11 mouse cellular contexts compared by ENCODE assay signal in the genomic region with DNA sequence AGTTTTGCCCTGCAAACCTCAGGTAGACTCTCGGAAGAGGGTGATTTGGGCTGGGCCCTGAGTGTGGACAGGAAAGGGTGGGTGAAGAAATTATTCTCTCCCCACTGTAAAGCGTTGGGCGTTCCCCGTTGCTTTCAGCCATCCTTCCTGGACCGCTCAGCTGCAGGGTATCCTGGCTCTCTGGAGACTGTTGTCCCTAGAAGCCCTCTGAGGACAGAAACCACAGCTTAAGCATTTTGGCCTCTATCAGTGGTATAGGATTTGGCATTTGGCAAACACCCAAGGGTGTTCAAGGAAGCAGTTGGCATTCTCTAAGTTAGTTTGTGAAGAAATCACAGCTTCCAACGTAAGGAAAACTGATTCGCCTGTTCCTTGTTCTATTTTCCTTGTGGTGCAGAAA.
DNase-seq lines count a peak whose midpoint lies in the region; ATAC-seq and TF ChIP-seq lines count a peak whose summit lies in the region.
"Had no signal": no experiment of that assay in that cellular context is flagged by ENCODE, and none has a peak within 500 bp of the region (broad histone marks: within the 10 kb centered on the region; RNA-seq: fewer than 3 reads in every experiment).

No protein-coding gene starts in this region.

- no peak overlapping the region for H3K4me3 ChIP-seq in hindbrain, embryonic 14.5 days (replicated peaks; ENCODE audit: low read length)
- H3K4me3 ChIP-seq in hindbrain, embryonic 16.5 days (ENCODE audit: low read length) = no peak overlapping the region
- no peak overlapping the region for H3K4me3 ChIP-seq in midbrain, embryonic 13.5 days (replicated peaks)
- no peak overlapping the region for H3K4me3 ChIP-seq in midbrain, postnatal 0 days (ENCODE audit: low read depth, low read length)
- no peak overlapping the region for H3K4me3 ChIP-seq in embryonic facial prominence, embryonic 15.5 days (replicated peaks)
- no peak overlapping the region for H3K4me3 ChIP-seq in hindbrain, embryonic 15.5 days
- H3K4me3 ChIP-seq: neural tube, embryonic 12.5 days had no signal

- no peak overlapping the region for H3K4me2 ChIP-seq in hindbrain, embryonic 14.5 days (replicated peaks)
- no peak overlapping the region for H3K4me2 ChIP-seq in hindbrain, embryonic 16.5 days (ENCODE audit: low read length)
- no peak overlapping the region for H3K4me2 ChIP-seq in midbrain, embryonic 13.5 days (replicated peaks)
- H3K4me2 ChIP-seq in midbrain, postnatal 0 days (ENCODE audit: low read depth, low read length, poor library complexity, severe bottlenecking) = no peak overlapping the region
- H3K4me2 ChIP-seq in embryonic facial prominence, embryonic 15.5 days (replicated peaks) = no peak overlapping the region
- H3K4me2 ChIP-seq in hindbrain, embryonic 15.5 days = no peak overlapping the region
- H3K4me2 ChIP-seq: neural tube, embryonic 12.5 days had no signal

- no peaks in the 10 kb centered on the region for H3K27me3 ChIP-seq in hindbrain, embryonic 14.5 days (ENCODE audit: control insufficient read depth, insufficient read depth, low read length)
- H3K27me3 ChIP-seq in hindbrain, embryonic 16.5 days (replicated peaks; ENCODE audit: control insufficient read depth, insufficient read depth, low read length) = no peaks in the 10 kb centered on the region
- H3K27me3 ChIP-seq in midbrain, embryonic 13.5 days = no peaks in the 10 kb centered on the region
- no peaks in the 10 kb centered on the region for H3K27me3 ChIP-seq in midbrain, postnatal 0 days (ENCODE audit: insufficient read depth, low read length)
- H3K27me3 ChIP-seq in embryonic facial prominence, embryonic 15.5 days = no peaks in the 10 kb centered on the region
- no peaks in the 10 kb centered on the region for H3K27me3 ChIP-seq in hindbrain, embryonic 15.5 days
- H3K27me3 ChIP-seq: CH12.LX; neural tube, embryonic 12.5 days; Patski had no signal

- no peaks in the 10 kb centered on the region for H3K9me3 ChIP-seq in hindbrain, embryonic 14.5 days (ENCODE audit: control insufficient read depth, low read length)
- no peaks in the 10 kb centered on the region for H3K9me3 ChIP-seq in hindbrain, embryonic 16.5 days (ENCODE audit: control insufficient read depth, low read length)
- H3K9me3 ChIP-seq in midbrain, embryonic 13.5 days = no peaks in the 10 kb centered on the region
- no peaks in the 10 kb centered on the region for H3K9me3 ChIP-seq in midbrain, postnatal 0 days (ENCODE audit: low read length)
- H3K9me3 ChIP-seq in embryonic facial prominence, embryonic 15.5 days (replicated peaks) = no peaks in the 10 kb centered on the region
- no peaks in the 10 kb centered on the region for H3K9me3 ChIP-seq in hindbrain, embryonic 15.5 days
- H3K9me3 ChIP-seq: neural tube, embryonic 12.5 days had no signal

- DNase-seq in hindbrain, embryonic 14.5 days (ENCODE audit: low spot score) = no peak
- DNase-seq in midbrain, postnatal 0 days (ENCODE audit: low spot score) = no peak
- DNase-seq in spleen, postnatal 14 days (ENCODE audit: low spot score in 2 of 2) = no peak
- DNase-seq: cerebellum, adult 9-10 months had no signal

- TF ChIP-seq CTCF in midbrain, postnatal 0 days (IDR thresholded peaks at IDR 0.05) = no peak

- peaks cover 20% of the 10 kb centered on the region; the same call in 1 of the 2 replicates for H3K4me1 ChIP-seq in hindbrain, embryonic 14.5 days (replicated peaks; ENCODE audit: control insufficient read depth, insufficient read depth, low read length)
- H3K4me1 ChIP-seq in hindbrain, embryonic 16.5 days (ENCODE audit: control insufficient read depth, insufficient read depth, low read depth, low read length) = peaks cover 18% of the 10 kb centered on the region
- H3K4me1 ChIP-seq in midbrain, embryonic 13.5 days (replicated peaks) = peaks cover 23% of the 10 kb centered on the region
- H3K4me1 ChIP-seq in midbrain, postnatal 0 days (ENCODE audit: insufficient read depth, low read length) = peaks cover 3% of the 10 kb centered on the region; the same call in 1 of the 2 replicates
- peaks cover 42% of the 10 kb centered on the region for H3K4me1 ChIP-seq in embryonic facial prominence, embryonic 15.5 days
- peaks cover 30% of the 10 kb centered on the region for H3K4me1 ChIP-seq in hindbrain, embryonic 15.5 days (replicated peaks)

- no peaks in the 10 kb centered on the region for H3K36me3 ChIP-seq in hindbrain, embryonic 14.5 days (replicated peaks; ENCODE audit: control insufficient read depth, insufficient read depth)
- H3K36me3 ChIP-seq in hindbrain, embryonic 16.5 days (ENCODE audit: control insufficient read depth, insufficient read depth, low read length) = no peaks in the 10 kb centered on the region
- no peaks in the 10 kb centered on the region for H3K36me3 ChIP-seq in midbrain, embryonic 13.5 days
- no peaks in the 10 kb centered on the region for H3K36me3 ChIP-seq in midbrain, postnatal 0 days (ENCODE audit: insufficient read depth, low read length)
- H3K36me3 ChIP-seq in embryonic facial prominence, embryonic 15.5 days = 0 out of 2 replicates have a peak, but pooled peaks cover 4% of the 10 kb centered on the region
- no peaks in the 10 kb centered on the region for H3K36me3 ChIP-seq in hindbrain, embryonic 15.5 days
- H3K36me3 ChIP-seq: neural tube, embryonic 12.5 days had no signal

- no peak for ATAC-seq in hindbrain, embryonic 14.5 days (ENCODE audit: low FRiP score)
- ATAC-seq in hindbrain, embryonic 16.5 days = no peak
- no peak for ATAC-seq in midbrain, embryonic 13.5 days
- ATAC-seq in midbrain, postnatal 0 days (ENCODE audit: low FRiP score) = no peak
- ATAC-seq in embryonic facial prominence, embryonic 15.5 days (ENCODE audit: insufficient number of reproducible peaks, low FRiP score, low TSS enrichment, low read depth) = no peak
- no peak for ATAC-seq in hindbrain, embryonic 15.5 days (ENCODE audit: low FRiP score, low read depth)
- ATAC-seq: Patski had no signal

- H3K27ac ChIP-seq in hindbrain, embryonic 14.5 days = peak overlapping the region; percentile 56; the same call in 1 of the 2 replicates
- no peak overlapping the region for H3K27ac ChIP-seq in hindbrain, embryonic 16.5 days (ENCODE audit: low read depth, low read length)
- peak overlapping the region; percentile 32; the same call in 1 of the 2 replicates for H3K27ac ChIP-seq in midbrain, embryonic 13.5 days
- H3K27ac ChIP-seq in midbrain, postnatal 0 days (ENCODE audit: low read depth, low read length) = no peak overlapping the region; the same call in 1 of the 2 replicates
- H3K27ac ChIP-seq in embryonic facial prominence, embryonic 15.5 days (replicated peaks) = peak overlapping the region; percentile 55; the same call in 1 of the 2 replicates
- H3K27ac ChIP-seq in hindbrain, embryonic 15.5 days (replicated peaks) = peak overlapping the region; percentile 42; the same call in 1 of the 2 replicates
- H3K27ac ChIP-seq: neural tube, embryonic 12.5 days had no signal

- H3K9ac ChIP-seq in hindbrain, embryonic 14.5 days = 0 out of 2 replicates have a peak overlapping the region, but pooled peaks have one; percentile 11
- no peak overlapping the region for H3K9ac ChIP-seq in hindbrain, embryonic 16.5 days (ENCODE audit: low read depth, low read length)
- H3K9ac ChIP-seq in midbrain, embryonic 13.5 days (replicated peaks) = no peak overlapping the region
- H3K9ac ChIP-seq in midbrain, postnatal 0 days (replicated peaks; ENCODE audit: low read length, poor library complexity, severe bottlenecking) = no peak overlapping the region
- H3K9ac ChIP-seq in embryonic facial prominence, embryonic 15.5 days = no peak overlapping the region
- H3K9ac ChIP-seq in hindbrain, embryonic 15.5 days = no peak overlapping the region
- H3K9ac ChIP-seq: neural tube, embryonic 12.5 days had no signal

- 78% methylated on average over 7 of the region's 7 CpGs for WGBS in hindbrain, embryonic 14.5 days
- 66% methylated on average over 7 of the region's 7 CpGs for WGBS in hindbrain, embryonic 16.5 days
- WGBS in midbrain, embryonic 13.5 days = 88% methylated on average over 7 of the region's 7 CpGs
- WGBS in midbrain, postnatal 0 days = 75% methylated on average over 7 of the region's 7 CpGs
- 51% methylated on average over 7 of the region's 7 CpGs for WGBS in embryonic facial prominence, embryonic 15.5 days
- 70% methylated on average over 7 of the region's 7 CpGs for WGBS in hindbrain, embryonic 15.5 days

Comparison
In these comparisons a context has a peak if more than half of its experiments do, and no peak if none do; other contexts are left out.
1. H3K27ac ChIP-seq: peak in hindbrain, embryonic 14.5 days (single experiment), midbrain, embryonic 13.5 days (single experiment), embryonic facial prominence, embryonic 15.5 days (single experiment) and hindbrain, embryonic 15.5 days (single experiment); none in hindbrain, embryonic 16.5 days (single experiment) and midbrain, postnatal 0 days (single experiment).